Comparison of ENCODE assay signal across 8 mouse cellular contexts in the genomic region with DNA sequence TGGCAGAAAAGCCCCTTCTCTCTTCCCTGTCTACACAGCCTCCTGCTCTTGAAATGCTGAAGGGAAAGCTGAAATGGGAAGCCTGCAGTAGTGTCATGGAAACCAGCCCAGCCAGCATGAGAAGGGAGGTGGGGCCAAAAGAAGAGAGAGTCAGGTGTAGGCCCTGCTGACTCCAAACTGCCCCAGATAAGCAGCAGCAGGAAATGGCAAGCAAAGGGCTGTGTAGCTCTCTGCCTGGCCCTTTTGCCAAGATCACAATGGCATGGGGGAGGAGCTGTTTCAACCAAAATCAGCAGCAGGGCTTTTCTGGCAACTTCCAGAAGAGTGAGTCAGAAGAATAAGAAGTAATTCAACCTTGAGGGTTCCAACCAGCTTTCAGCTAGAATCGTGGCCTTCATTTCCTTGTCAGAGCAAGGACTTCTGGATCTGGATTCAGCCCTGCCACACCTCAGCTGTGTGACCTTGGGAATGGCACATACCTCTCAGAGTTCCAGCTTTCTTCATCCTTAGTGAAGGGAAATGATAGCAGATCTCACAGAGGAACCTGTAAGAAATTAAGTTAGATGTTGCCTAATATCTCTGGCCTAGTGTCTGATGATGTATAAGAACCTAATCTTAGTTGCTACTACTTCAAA.
DNase-seq lines count a peak whose midpoint lies in the region; ATAC-seq and TF ChIP-seq lines count a peak whose summit lies in the region.
"Had no signal": no experiment of that assay in that cellular context is flagged by ENCODE, and none has a peak within 500 bp of the region (broad histone marks: within the 10 kb centered on the region; RNA-seq: fewer than 3 reads in every experiment).

No protein-coding gene starts in this region.

- intact Hi-C loops in gastrocnemius, postnatal 36 days (cut with DNase I), result no loop called here

- no peaks in the 10 kb centered on the region; the same call in 1 of the 2 replicates for H3K9me3 ChIP-seq in lung, embryonic 14.5 days (ENCODE audit: low read depth, low read length)
- H3K9me3 ChIP-seq: liver, embryonic 15.5 days had no signal

- H3K27ac ChIP-seq in lung, embryonic 14.5 days (ENCODE audit: low read depth), result no peak overlapping the region
- H3K27ac ChIP-seq in olfactory bulb, adult 2 months (ENCODE audit: insufficient read depth, low read depth, low read length), result peak overlapping the region; percentile 31; the same call in 1 of the 2 replicates
- H3K27ac ChIP-seq: liver, embryonic 15.5 days had no signal

- no peaks in the 10 kb centered on the region for H3K36me3 ChIP-seq in lung, embryonic 14.5 days (ENCODE audit: insufficient read depth)
- H3K36me3 ChIP-seq: liver, embryonic 15.5 days had no signal

- peak; percentile 38; the same call in 1 of the 2 replicates for ATAC-seq in lung, embryonic 14.5 days (ENCODE audit: insufficient read depth)
- no peak for ATAC-seq in megakaryocyte, adult 5-6 weeks (ENCODE audit: poor library complexity, severe bottlenecking)

- H3K9ac ChIP-seq in lung, embryonic 14.5 days, result no peak overlapping the region
- H3K9ac ChIP-seq: liver, embryonic 15.5 days had no signal

- H3K4me1 ChIP-seq in lung, embryonic 14.5 days (ENCODE audit: insufficient read depth), result no peaks in the 10 kb centered on the region
- H3K4me1 ChIP-seq in lung, adult 2 months (ENCODE audit: control insufficient read depth, insufficient read depth, low read length), result no peaks in the 10 kb centered on the region
- peaks cover 13% of the 10 kb centered on the region for H3K4me1 ChIP-seq in olfactory bulb, adult 2 months (ENCODE audit: control insufficient read depth, insufficient read depth, low read length)
- H3K4me1 ChIP-seq: liver, embryonic 15.5 days had no signal

- H3K4me3 ChIP-seq in lung, embryonic 14.5 days (ENCODE audit: low read depth, low read length), result no peak overlapping the region
- no peak overlapping the region for H3K4me3 ChIP-seq in lung, adult 2 months (replicated peaks; ENCODE audit: extremely low read depth, low read depth, low read length)
- no peak overlapping the region for H3K4me3 ChIP-seq in olfactory bulb, adult 2 months (ENCODE audit: insufficient read depth, low read depth, low read length)
- H3K4me3 ChIP-seq: liver, embryonic 15.5 days had no signal

- H3K4me2 ChIP-seq in lung, embryonic 14.5 days, result no peak overlapping the region
- H3K4me2 ChIP-seq: liver, embryonic 15.5 days had no signal

- TF ChIP-seq POLR2A in lung, adult 2 months (IDR thresholded peaks at IDR 0.05; ENCODE audit: borderline replicate concordance, extremely low read depth, low read depth, low read length), result no peak
- no peak for TF ChIP-seq POLR2A in olfactory bulb, adult 2 months (IDR thresholded peaks at IDR 0.05; ENCODE audit: insufficient read depth, low read depth, low read length)

- TF ChIP-seq CTCF in lung, embryonic 14.5 days (IDR thresholded peaks at IDR 0.05; ENCODE audit: low read depth), result no peak
- no peak for TF ChIP-seq CTCF in lung, adult 2 months (IDR thresholded peaks at IDR 0.05; ENCODE audit: insufficient read depth, low read length)
- no peak for TF ChIP-seq CTCF in olfactory bulb, adult 2 months (IDR thresholded peaks at IDR 0.05; ENCODE audit: insufficient read depth, low read depth, low read length)

- no peaks in the 10 kb centered on the region for H3K27me3 ChIP-seq in lung, embryonic 14.5 days (ENCODE audit: insufficient read depth, low read length)
- H3K27me3 ChIP-seq: liver, embryonic 15.5 days had no signal

- DNase-seq in lung, embryonic 14.5 days, result peak; percentile 27
- no peak for DNase-seq in lung, adult 2 months
- peak; percentile 40 for DNase-seq in adrenal gland, postnatal 25 days
- DNase-seq in cerebellum, postnatal 36 days, result peak; percentile 37 to 43
- DNase-seq in gastrocnemius, postnatal 36 days, result no peak

- 63% methylated on average over 1 of the region's 1 CpGs for WGBS in lung, embryonic 14.5 days
- WGBS in lung, adult 2 months, result 20% methylated on average over 1 of the region's 1 CpGs
- WGBS in olfactory bulb, adult 2 months, result 5% methylated on average over 1 of the region's 1 CpGs

Comparison
In these comparisons a context has a peak if more than half of its experiments do, and no peak if none do; other contexts are left out.
1. DNase-seq: peak in lung, embryonic 14.5 days (single experiment), adrenal gland, postnatal 25 days (single experiment) and cerebellum, postnatal 36 days (2 of 2); none in lung, adult 2 months (single experiment) and gastrocnemius, postnatal 36 days (0 of 2).